Mouse (Mus musculus): Measurements from ENCODE around the gene Kel. TPM values are rescaled to one million over a fixed set of nuclear protein-coding genes. Genes with fewer than 3 reads are reported as not detected.

The Kel gene
- total RNA-seq, 2 experiments from 2014 or later = 2.3 TPM; not detected in 1

DNA sequence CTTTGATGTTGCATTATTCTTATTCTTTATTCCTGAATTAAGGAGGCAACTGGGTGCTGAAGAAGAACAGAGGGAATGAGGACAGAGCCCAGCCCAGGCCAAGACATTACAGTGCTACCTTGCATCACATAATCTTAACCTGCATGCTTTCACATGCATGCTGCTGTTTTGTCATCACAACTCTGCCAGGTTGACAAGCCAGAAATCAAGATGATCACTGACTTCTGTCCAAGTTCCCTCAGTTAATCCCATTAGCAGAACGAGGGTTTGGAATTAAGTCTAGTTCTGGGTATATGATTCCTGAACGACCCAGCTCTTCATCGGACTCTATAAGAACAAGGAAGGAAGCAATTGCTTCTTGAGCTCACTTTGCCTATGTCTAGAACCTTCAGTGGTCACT, 57.9 kb downstream of the Kel start:
- no peak for DNase-seq

DNA sequence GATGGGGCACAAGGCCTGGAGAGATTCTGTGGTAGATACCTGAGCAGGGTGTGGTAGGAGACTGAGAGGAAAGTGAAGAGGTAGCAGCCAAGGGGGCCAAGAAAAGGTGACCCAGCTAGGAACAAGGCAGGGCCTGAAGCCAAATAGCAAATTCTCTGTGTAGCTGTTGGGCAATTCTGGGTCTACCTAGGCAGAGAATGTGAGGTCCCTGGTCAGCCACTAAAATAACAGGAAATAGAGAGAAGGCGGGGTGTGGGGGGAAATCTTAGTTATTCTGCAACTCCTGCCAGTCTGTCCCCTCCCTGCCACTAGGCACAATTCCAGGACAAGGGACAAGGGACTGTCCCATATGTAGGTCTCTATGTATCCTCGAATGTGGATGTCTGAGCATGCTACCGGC, 60.9 kb downstream of the Kel start:
- no peak for DNase-seq

DNA sequence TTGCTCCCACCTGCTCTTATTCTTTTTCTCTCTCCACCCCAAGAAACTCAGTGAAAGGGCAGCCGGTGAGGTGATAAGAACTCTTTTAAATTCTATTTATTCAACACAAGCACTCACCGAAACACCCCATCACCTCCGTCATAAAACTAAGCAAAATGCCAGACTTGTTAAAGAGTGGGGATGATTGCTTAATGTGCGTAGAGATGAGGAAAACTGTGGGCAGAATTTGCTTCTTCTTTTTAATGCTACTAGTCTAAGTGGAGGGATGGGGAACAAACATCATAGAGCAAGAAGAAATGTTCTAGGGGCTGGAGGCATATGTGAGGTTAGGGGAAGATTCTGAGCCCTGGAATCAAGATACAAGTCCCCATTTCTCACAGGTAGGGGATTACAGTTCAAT, 61.4 kb downstream of the Kel start:
- no peak for DNase-seq

DNA sequence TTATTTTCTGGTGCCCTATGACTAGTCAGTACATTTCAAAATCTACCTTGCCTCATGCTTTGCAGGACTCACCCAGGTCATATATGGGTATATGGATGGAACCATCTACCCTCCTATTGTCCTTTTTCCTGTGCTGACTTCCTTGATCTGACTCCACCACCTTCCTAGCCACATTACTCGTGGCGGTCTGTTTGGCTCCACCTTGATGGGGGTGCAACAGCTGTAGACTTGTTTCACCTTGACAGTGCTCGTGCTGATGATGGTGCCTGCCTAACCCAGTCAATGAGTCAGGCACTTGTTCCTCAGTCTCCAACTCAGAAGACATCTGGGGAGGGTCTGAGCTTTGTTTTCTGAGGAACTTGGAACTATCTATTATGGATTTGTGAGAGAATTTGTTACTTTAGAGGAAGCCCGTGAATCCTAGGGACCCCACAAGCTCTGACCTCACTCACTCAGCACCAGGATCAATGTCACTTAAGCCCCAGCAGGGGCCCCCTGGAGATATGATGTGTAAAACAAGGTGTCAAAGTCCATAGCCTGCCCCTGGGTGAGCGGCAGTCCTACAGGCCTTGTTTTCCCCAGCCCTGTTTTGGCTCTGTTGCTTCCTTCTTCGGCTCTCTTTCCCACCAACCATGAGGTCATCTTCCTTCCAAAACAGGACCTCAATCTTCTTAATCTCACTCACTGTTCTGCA, 62.8 kb downstream of the Kel start:
- no peak for DNase-seq

DNA sequence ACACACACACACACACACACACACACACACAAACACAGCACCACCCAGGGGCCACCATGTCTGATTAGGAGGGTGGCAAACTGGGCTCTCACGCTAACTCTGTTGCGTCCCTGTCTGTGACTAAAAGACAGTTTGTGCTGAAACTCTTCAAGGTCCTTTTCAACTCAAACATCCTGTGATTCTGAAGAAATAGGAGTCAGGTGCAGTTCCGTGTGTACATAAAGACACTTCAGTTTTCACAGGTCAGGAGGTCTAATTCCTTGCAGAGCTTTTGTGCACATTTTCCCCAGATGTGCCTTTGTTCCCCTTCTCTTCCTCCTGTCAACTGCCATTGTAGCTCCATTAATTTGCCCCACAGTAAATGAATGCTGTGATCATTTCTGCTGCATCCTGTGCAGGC, 63.7 kb downstream of the Kel start:
- DNase-seq = no peak

DNA sequence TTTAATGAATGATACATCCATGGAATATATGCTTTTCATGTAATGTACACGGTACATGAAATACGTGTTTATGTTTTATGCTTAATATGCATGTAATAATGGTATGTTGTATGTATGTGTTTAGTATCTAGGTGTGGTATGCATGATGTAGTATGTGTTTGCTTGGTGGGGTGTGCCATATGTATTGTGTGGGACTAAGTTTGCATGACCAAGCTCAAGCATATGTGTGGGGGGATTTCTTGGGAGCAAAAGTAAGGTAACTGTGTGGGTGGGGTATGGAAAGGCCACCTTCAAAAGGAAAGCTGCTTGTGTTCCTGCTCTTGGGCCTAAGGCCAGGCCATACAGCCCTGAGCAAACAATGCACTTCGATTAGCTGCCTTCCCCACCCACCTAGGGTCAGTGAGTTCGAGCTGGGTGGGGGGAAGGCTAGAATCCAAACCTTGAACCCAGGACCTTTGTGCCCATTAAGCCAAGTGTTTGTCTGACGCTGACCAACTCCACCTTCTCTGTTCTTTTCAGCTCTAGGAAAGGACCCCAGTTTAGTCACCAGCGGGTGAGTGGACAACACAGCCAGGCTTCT, 66.1 kb downstream of the Kel start:
- DNase-seq = no peak

DNA sequence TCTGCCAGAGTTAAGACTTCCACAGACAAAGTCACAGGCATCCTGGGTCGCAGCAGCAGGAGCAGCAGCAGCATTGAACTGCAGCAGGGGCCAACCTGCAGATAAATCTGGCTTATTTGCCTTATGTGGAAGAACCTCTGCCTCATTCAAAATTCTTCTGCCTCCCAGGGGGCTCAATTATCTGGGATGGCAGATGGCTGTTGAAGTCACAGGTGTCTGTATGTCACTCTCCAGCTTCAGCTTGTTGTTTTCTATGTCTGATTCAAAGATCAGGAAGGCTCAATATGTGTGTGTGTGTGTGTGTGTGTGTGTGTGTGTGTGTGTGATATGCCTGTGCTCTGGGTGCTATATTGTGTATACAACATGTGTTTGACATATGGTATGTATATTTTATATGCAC, 66.7 kb downstream of the Kel start:
- no peak for DNase-seq

Other genes with a start within 250 kb of the Kel start
- gene Prss1, start 245.4 kb downstream of the Kel start, total RNA-seq (2021) = not detected
- not detected for gene Prss2, start 182.6 kb downstream of the Kel start, total RNA-seq (2021)
- gene Ephb6, start 98.9 kb downstream of the Kel start, total RNA-seq (2021) = 1 to 10 TPM; 2.2 to 4.7 TPM
- not detected for gene Trpv6, start 67.9 kb downstream of the Kel start, total RNA-seq (2021)
- not detected for gene Trpv5, start 23.6 kb downstream of the Kel start, total RNA-seq (2021)
- gene Llcfc1, start 19.9 kb downstream of the Kel start, total RNA-seq (2021) = not detected
- not detected for gene Olfr459, start 70.8 kb upstream of the Kel start, total RNA-seq (2021)
- gene Pip, start 143.2 kb upstream of the Kel start, total RNA-seq (2021) = not detected
- gene Sval2, start 148.7 kb upstream of the Kel start, total RNA-seq (2021) = not detected
- not detected for gene Sval1, start 247.3 kb upstream of the Kel start, total RNA-seq (2021)